Mouse (Mus musculus) CH12.LX (cell line): ENCODE measurements at regions not wholly inside any gene's neighbourhood (a gene's known extent, or its start where the extent isn't known, plus 50 kb on each side); places are given as distances from the start of the nearest gene placed in this dataset.

Experiments used
- CTCF ChIP-seq, 2 experiments: IDR thresholded peaks in 1 of 2; conservative IDR thresholded peaks in 1 of 2; 2 replicates each; pipeline ENCODE4 v1.5.1; 2011 to 2012; ENCODE audit warnings: low read depth in 2 of 2, low read length in 2 of 2, improper control_type of control experiment in 1 of 2, inconsistent platforms in 1 of 2, mild to moderate bottlenecking in 1 of 2, moderate library complexity in 1 of 2
- ELF1 ChIP-seq: IDR thresholded peaks from 2 replicates; pipeline ENCODE4 v1.6.1; 2014; ENCODE audit warnings: low read depth, mild to moderate bottlenecking, inconsistent platforms, low read length, improper control_type of control experiment
- EP300 ChIP-seq: IDR thresholded peaks from 2 replicates; pipeline ENCODE4 v1.6.1; 2011; ENCODE audit warnings: low read length, improper control_type of control experiment
- ETS1 ChIP-seq: conservative IDR thresholded peaks from 2 replicates; pipeline ENCODE4 v1.6.1; 2012; ENCODE audit warnings: low read depth, mild to moderate bottlenecking, inconsistent platforms, low read length, improper control_type of control experiment, moderate library complexity
- JUN ChIP-seq: IDR thresholded peaks from 2 replicates; pipeline ENCODE4 v1.6.1; 2011; ENCODE audit warnings: low read depth, mild to moderate bottlenecking, low read length, improper control_type of control experiment, moderate library complexity; ENCODE audit not compliant: insufficient read depth
- JUND ChIP-seq: conservative IDR thresholded peaks from 2 replicates; pipeline ENCODE4 v1.6.1; 2011; ENCODE audit warnings: low read depth, low read length, improper control_type of control experiment
- MAX ChIP-seq: IDR thresholded peaks from 2 replicates; pipeline ENCODE4 v1.6.1; 2011; ENCODE audit warnings: low read length, improper control_type of control experiment
- POLR2A ChIP-seq: IDR thresholded peaks from 2 replicates; pipeline ENCODE4 v1.6.1; 2011; ENCODE audit warnings: low read depth, mild to moderate bottlenecking, improper control_type of control experiment, low read length
- RAD21 ChIP-seq: IDR thresholded peaks from 2 replicates; pipeline ENCODE4 v1.6.1; 2011; ENCODE audit warnings: low read depth, mild to moderate bottlenecking, low read length, improper control_type of control experiment, moderate library complexity
- TBP ChIP-seq: conservative IDR thresholded peaks from 2 replicates; pipeline ENCODE4 v1.6.1; 2011; ENCODE audit warnings: low read depth, low read length, improper control_type of control experiment
- USF1 ChIP-seq: IDR thresholded peaks from 2 replicates; pipeline ENCODE4 v1.6.1; 2014; ENCODE audit warnings: low read depth, mild to moderate bottlenecking, inconsistent platforms, low read length, improper control_type of control experiment
- USF2 ChIP-seq: conservative IDR thresholded peaks from 2 replicates; pipeline ENCODE4 v1.6.1; 2011; ENCODE audit warnings: low read depth, low read length, improper control_type of control experiment
- ZC3H11A ChIP-seq: IDR thresholded peaks from 2 replicates; pipeline ENCODE4 v1.6.1; 2012; ENCODE audit warnings: low read depth, mild to moderate bottlenecking, inconsistent platforms, low read length, improper control_type of control experiment
- ZNF384 ChIP-seq: IDR thresholded peaks from 2 replicates; pipeline ENCODE4 v1.6.1; 2012; ENCODE audit warnings: low read depth, low read length, improper control_type of control experiment, inconsistent platforms

GRCm38 (mm10) chr3:148696555-148696954, 293.8 kb downstream of the Adgrl2 start:
- no peak for TF ChIP-seq USF1
- peak; percentile 94 for TF ChIP-seq ETS1
- no peak for TF ChIP-seq CTCF (conservative IDR thresholded peaks at IDR 0.05 in 1 of 2, IDR thresholded peaks at IDR 0.05 in 1 of 2; ENCODE audit: low read depth in 2 of 2, low read length in 2 of 2)
- 0 out of 2 replicates have a peak, but pooled peaks have one; percentile 27 for TF ChIP-seq JUND
- TF ChIP-seq POLR2A = no peak
- TF ChIP-seq JUN = no peak
- no peak for TF ChIP-seq TBP
- no peak for TF ChIP-seq USF2
- TF ChIP-seq EP300 = peak; percentile 94
- no peak for TF ChIP-seq ELF1
- TF ChIP-seq MAX = peak; percentile 86
- TF ChIP-seq RAD21 = no peak; the same call in 1 of the 2 replicates
- peak; percentile 89 for TF ChIP-seq ZNF384
- TF ChIP-seq ZC3H11A = no peak
